Mouse (Mus musculus) NIH3T3 (cell line): ENCODE data around the gene Abtb2.

Experiments used
- DNase-seq: peaks from one replicate; pipeline ENCODE4 v3.0.0-alpha.2; 2012; ENCODE audit warnings: low read depth

Gene Abtb2

GRCm38 (mm10) chr2:103743988-103744387 is 177.9 kb downstream of the Abtb2 start:
- DNase-seq: peak; percentile 86

- DNase-seq: peak; percentile 17
Measured at GRCm38 (mm10) chr2:103745481-103745880, 179.4 kb downstream of the Abtb2 start.

- no peak for DNase-seq
Measured at GRCm38 (mm10) chr2:103746096-103746495, 180.0 kb downstream of the Abtb2 start.

GRCm38 (mm10) chr2:103746761-103747160 is 180.7 kb downstream of the Abtb2 start:
- no peak for DNase-seq

GRCm38 (mm10) chr2:103747891-103748290 is 181.8 kb downstream of the Abtb2 start:
- no peak for DNase-seq

- no peak for DNase-seq
Measured at GRCm38 (mm10) chr2:103749091-103749490, 183.0 kb downstream of the Abtb2 start.

GRCm38 (mm10) chr2:103751771-103752170 is 185.7 kb downstream of the Abtb2 start:
- no peak for DNase-seq

GRCm38 (mm10) chr2:103754614-103755013 is 188.5 kb downstream of the Abtb2 start:
- no peak for DNase-seq

- no peak for DNase-seq
Measured at GRCm38 (mm10) chr2:103755458-103756085, 189.5 kb downstream of the Abtb2 start.

- DNase-seq: no peak
Measured at GRCm38 (mm10) chr2:103760421-103760820, 194.3 kb downstream of the Abtb2 start.

GRCm38 (mm10) chr2:103760906-103761716 is 195.0 kb downstream of the Abtb2 start, which contains the start of gene Nat10:
Nat10 (minus strand) TSS chr2:103761270.
- peak; percentile 98 for DNase-seq

- peak; percentile 18 for DNase-seq
Measured at GRCm38 (mm10) chr2:103761993-103762392, 195.9 kb downstream of the Abtb2 start.

GRCm38 (mm10) chr2:103762492-103762891 is 196.4 kb downstream of the Abtb2 start:
- DNase-seq: no peak
